Mouse (Mus musculus): Measurements from ENCODE around the gene Plekha6.

The Plekha6 gene

DNA sequence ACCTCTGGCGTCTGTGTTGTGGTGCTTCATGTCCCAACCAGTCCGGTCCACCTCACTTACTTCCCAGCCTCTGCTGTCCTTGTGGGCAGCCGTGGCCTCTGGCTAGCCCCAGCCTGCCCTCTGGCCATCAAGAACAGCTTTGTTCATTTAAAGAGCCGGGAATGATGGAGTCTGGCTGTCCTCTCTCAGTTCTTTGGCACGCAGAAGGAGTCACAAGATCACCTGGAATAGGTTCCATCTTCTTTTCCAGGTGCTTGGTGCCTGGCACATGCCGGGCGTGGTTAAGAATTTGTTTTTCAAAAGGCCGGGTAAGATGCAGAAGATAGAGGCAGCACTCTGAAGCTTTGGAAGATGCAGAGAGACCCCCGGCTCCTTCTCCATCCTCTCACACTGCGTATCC, 51.7 kb downstream of the Plekha6 start:
- DNase-seq: no peak

DNA sequence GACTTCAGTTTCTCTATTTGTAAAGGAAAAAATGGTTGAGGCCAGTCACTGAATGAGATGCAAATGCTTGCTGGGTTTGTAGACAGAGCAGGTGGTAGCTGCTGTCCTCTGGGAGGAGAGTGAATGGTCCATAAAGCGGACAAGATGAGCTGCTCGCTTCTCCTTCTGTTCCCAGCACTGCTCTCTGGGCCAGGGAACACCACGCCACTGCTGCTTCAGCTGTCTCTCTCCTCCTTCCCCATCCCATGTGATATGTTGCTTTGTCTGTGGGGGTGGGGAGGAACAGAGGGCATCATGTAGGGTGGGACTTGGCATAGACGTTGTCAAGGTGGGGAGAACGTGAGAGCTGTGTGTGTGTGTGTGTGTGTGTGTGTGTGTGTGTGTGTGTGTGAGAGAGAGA, 53.0 kb downstream of the Plekha6 start:
- no peak for DNase-seq

DNA sequence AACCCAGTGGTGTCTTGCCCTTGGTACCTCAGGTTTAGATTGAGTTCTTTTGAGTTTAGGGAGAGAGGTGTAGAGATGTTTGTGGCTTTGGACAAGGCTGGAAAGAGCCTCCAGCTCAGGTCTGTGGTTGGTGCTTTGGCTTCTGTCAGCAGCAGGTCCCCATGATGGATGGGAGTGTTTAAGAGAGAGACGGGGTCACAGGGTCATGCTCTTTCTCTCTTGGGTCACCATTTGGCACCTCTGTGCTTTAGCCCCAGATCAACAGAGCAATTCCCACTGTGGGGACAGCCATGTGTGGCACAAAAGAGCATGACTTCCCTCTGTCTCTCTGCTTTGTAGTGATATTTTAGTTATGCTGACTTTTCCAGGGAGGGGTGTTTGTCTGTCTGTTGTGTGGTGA, 55.1 kb downstream of the Plekha6 start:
- DNase-seq: no peak

DNA sequence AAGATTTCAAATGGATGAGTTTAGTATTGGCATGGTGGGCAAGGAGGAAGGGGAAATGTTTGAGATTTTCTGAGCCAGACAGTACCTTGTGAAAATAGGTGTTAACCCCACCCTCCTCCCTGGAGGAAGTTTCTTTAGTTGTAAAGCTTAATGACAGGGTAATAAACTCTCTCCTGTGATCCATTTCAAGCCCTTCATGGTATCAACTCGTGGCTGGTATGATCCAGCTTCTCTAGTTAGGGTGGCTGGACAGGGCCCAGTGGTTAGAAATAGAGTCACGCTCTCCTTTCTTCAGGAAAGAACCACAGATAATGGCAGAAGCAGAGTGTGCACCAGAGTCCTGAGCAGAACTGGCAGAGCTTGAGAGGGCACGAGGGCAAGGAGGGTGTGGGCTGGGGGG, 57.4 kb downstream of the Plekha6 start:
- no peak for DNase-seq

DNA sequence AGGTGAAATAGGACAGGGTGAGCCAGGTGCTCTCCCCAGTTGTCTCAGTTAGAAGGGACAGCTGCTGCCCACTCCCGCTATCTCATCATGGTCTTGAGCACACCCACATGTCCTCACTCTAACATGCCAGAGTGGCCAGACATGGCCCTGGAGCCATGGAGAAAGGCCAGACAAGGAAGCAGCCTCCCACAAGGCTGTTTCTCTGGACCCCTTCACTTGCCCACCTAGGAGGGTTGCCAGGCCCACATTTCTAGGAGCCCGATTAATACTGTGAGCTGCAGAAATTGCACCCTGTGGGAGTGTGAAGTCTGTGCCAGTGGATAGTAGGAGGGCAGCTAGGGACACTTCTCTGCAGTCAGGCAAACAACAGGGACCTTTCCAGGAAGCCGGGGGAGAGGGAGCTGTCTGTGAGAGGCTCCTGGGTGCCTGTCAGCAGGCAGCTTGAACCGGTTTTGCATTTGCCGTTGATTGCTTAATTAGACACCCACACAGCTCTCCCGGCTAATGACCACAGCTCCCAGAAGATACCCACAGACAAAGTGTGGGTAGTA, 58.5 kb downstream of the Plekha6 start:
- peak; percentile 52 for DNase-seq

DNA sequence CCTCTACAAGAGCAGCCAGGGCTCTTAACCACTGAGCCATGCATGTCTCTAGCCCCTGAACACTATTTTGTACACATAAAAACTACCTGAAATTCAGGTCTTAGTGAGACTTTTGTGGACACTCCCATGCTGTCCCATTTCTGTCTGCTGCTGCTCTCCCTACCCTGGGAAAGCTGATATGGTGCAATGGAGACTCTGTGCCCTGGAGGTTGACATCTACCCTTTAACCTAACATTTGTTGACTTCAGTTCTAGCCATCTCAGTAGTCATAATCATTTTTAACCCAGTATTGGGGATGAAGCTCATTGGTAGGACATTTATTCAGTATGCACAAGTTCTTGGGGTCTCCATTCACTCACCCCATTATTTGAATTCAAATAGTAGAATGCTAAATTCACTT, 60.7 kb downstream of the Plekha6 start:
- no peak for DNase-seq

DNA sequence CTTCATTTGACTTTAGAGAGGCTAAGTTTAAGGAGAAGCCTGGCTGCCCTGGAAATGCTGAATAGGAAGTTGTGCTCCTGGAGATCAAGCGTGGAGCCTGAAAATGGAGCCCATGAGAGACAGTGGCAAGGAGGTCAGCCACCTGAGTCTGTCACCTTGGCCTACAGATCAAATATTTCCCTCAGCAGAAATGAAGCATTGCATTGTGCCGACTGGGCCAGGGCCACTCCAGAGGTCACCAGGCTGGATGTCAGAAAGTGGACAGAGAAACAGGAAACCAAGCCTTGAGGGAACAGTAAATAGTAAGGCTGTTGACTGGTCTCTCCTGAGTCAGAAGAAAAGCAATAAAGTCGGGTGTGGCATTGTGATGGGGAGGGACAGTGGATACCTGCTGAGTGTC, 61.1 kb downstream of the Plekha6 start:
- DNase-seq: no peak

DNA sequence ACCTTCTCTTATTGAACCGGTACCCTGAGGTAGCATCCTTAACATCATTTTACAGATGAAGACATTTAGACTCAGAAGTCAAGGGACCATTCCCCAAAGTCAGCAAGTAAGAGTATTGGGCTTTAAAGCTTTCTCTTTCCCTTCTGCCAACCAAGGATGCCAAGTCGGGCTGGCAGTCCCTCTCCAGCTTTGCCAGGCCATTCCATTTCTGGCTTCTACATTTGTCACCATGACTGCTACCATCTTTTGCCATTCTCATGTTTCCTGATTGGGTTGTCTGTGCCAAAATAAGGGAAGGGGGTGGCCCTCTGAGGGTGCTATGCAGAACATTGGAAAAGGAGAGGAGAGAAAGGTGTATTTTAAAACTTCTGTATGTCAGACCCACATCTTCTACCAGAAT, 61.6 kb downstream of the Plekha6 start:
- no peak for DNase-seq

DNA sequence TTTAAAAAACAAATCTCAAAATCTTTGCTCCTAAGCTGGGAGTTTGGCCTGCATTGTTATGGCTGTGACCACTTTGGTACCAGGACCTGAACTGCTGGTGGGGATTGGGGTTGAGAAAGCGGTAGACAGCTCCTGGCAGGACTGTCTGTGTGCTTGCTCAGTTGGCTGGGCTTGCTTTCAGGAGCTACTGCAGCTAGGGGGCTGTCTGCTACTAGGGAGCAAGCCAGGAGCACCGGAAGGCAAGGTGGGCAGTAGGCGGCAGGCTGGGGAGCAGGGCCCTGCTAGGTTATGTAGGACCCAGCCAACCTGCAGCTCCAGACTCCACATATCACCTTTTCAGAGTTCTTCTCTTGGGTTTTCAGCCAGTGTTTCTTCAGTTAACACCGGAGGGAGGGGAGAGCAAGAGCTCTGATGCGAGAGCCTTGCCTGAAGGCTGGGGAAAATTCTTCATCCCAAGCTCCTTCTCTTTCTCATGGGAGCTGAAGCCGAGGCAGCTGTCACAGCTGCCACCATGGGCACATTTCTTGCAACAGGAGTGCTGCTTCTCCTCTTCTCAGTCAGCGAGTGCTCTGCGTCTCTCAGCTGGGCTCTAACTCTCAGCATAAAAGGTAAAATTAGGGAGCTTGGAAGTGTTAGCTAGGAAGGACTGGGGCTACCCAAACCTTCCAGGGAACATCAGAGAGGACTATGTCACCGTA, 62.1 kb downstream of the Plekha6 start:
- peak; percentile 80 for DNase-seq

DNA sequence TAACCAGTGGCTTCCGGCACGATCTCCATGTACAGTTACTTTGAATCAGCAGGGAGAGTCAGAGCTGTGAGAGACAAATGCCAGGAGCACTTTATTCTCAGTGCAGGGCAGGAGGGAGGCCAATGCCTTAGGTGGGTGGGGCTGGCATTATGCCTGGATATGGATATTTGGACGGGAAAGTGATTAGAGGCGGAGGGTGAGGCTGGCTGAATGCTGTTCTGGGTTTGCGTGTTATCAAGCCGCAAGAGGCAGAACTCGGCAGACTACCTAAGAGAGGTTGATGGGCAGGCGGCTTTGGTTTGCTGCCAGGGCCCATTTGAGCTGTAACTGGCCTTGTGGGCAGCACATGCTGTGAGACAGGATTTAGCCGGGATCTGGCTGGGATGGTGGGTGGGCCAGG, 62.9 kb downstream of the Plekha6 start:
- peak; percentile 60 for DNase-seq

DNA sequence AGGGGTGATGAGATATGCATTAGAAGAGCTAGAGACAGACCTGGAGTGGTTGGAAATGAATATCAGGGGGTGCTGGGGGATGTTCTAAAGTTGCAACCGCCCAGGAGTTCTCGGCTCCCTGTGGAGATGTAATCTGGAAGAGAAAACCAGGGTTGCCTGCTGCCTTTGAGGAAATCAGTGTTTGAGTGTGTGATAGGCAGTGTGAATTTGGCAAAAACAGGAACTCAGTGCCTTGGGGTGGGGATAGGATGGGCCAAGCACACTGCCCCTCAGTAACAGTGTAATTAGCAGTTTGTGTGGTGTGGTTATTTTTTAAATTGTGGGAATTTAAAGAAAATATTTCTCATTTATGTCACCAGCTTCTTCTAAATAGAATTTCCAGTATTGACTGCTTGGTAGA, 63.4 kb downstream of the Plekha6 start:
- DNase-seq: no peak

DNA sequence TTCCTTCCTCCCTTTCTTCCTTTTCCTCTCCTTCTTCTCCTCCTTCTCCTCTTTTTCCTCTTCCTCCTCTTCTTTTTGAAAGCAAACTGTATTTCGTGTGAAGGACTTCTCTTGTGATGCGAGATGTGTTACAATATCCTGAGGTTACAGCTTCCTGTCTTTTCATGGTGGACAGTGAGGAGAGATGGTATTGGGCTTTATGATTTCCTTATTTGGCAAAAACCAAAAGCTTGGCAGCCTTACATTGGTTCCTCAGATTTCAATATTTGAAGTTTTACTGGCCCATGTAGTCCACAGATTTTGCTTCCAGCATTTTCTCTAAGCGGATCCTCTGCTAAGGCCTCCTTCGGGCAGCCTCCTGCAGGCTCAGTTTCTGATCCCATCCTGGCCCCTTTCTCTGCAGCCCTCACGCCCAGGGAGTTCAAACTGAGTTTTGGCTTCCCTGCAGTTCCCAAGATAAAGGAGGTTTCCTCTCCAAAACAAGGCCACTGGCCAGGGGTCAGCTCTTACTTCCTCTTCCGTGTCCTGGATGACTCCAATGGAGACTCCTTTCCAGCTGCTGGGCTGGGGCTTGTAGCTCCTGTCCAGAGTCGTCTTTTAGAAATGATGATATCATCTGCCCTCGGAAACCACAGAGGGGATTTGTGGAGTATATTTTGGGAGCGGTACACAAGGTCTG, 64.9 kb downstream of the Plekha6 start:
- DNase-seq: peak; percentile 55

DNA sequence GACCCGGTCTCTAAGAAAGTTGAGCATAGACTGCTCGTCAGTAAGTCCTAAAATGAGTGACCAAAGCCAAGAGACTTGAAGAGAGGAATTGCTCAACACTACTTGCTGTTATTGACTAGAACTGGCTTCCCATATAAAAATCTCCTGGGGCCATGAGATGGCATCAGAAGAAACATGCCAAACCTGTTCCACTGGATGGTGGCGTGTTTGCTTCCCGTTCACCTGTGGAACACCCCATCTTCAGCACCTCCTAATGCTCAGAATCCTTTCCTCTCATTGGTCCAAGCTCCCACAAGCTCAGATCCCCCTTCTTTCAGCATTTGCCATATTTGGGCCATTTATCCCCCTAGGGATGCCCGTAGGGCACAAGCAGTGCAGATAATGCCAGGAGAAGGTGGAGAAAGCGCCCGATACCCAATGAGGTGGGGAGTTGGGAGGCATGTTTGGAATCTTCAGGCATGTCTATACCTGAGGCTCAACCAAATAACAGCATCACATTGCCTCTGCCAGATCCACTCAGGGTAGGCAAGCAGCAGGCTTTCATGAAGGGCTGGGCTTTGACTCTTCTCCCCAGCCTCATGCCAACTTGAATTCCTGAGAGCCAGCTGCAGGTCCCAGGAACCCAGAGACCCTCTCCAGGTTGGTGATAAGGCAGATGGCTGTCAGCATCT, 67.6 kb downstream of the Plekha6 start:
- no peak for DNase-seq

DNA sequence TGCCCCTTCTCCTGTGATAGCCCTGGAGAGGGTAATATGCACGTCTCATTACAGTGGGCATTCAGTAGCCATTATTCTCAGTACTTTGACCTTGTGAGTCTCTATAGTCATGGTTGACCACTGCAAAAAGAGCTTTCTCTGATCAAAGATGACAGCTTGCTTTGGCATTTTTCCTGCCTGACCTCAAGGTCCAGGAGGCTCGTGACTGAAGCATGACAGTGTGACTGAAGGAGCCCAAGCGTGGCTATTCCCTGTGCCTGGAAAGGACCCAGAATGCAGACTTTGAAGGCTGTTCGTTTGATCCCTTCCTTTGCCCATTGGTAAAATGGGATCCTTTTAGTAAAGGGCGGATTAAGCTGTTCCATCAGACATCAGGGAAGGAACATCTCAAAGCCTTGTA, 71.9 kb downstream of the Plekha6 start:
- DNase-seq: peak; percentile 82

DNA sequence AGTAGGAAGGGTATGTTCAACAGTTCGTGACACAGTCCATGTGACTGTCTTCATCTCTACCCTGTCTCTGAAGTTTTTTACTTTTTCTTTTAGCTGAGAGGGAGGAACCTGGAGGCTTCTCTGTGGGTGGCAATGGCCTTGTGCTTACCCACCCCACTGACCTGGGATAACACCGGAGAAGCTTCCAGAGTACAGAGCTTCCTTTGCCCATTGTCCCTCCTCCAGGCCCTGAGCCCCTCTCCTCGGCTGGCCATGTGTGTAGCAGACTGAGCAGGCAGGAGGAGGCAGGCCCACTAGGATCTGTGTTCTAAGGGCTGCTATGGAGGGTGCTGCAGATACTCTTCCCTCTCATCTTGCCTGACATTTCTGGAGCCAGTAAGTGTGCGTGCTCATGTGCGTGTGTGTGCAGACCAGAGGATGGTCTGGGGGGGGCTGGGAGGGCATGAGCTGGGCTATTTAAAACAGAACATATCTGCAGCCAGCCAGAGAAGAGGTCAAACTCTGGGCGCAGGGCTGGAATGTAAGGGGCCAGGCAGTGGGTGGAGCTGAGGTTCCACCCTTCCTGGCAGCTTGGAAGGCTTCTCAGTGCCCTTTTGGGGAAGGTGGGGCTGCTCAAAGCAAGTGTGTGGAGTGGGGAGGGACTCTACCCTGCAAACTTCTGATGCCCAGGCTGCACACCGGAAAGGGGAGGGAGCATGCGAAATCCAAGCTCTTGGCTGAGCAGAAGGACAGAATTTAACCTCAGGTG, 72.9 kb downstream of the Plekha6 start:
- peak; percentile 85 for DNase-seq

DNA sequence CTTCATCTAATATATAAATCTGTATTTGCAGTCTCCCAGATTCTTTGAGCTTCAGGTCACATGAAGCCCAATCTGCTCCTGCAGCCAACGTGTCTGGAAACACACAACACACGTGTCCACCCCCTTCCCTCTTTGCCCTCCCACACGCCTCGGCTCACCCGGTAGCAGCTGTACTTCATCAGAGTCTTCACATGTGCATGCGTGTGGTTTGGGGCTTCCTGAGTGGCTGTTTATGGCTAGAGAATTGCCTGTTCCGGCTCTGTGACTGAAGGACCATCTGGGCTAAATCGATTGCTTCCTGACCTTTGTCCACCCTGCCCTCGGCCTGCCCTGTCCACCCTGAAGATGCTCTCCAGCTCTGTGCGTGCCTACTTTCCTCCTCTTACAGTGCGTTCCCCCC, 73.7 kb downstream of the Plekha6 start:
- peak; percentile 68 for DNase-seq

DNA sequence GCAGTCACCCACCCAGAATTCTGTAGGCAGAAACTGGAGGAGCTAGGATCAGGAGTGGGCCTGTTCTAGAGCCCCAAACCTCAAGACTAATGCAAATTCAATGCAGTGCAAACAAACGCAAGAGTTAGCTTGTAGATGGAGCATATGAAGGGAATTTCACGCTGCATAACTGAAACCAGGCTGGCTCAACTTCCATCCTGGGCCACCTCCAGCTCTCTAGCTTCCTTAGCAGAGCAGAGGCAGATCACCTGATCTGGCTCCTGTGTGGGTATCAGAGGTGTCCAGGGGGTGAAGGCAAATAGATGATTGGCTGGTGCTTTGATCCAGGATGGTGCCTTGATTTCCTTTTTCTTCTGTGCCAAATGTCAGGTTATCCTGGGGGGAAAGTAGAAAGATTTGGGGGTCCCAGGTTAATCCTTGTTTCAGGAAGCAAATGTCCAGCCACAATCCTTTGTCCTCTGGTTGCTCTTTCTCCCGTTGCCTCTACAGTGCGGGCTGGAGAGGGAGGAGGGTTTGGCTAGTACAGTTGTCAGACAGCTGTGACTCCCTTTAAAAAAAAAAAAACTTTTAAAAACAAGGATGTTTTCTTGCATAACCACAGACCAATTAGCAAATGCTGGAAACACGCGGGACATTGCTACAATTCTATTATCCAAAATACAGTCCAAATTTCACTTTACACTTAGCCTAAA, 75.3 kb downstream of the Plekha6 start:
- DNase-seq: peak; percentile 42

DNA sequence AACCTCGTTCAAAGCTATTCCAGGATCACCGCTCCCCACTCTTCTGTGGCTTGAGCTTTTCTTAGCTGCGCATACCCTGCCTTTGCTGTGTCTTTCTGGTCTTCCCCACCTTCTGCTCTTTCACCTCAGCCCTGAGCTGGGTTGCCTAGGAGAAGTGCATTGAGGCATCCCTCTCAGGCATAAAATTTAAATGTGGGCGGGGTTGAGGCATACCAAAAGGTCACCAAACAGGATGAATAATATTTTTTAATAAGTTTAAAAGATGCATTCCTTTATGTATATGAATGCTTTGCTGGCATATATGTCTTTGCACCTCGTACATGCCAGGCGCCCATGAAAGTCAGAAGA, 75.8 kb downstream of the Plekha6 start:
- no peak for DNase-seq

DNA sequence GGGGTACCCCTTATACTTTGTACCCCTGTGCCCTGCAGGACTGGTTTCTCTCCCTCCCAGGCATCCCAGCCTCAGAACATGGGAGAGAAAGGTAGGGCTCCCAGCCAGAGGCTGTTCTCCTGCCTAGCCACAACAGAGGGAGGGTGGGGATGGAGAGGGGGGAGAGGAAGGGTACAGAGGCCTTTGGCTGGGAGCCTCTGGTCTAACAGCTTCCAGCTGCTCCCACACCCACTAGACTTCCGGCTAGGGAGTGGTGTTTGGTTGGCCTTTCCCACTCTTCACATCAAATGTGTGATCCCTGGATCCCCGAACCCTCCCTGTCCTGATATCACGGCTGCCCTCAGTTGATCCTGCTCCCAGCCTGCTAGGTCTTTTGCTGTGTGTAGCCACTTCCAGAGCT, 76.9 kb downstream of the Plekha6 start:
- peak; percentile 79 for DNase-seq

DNA sequence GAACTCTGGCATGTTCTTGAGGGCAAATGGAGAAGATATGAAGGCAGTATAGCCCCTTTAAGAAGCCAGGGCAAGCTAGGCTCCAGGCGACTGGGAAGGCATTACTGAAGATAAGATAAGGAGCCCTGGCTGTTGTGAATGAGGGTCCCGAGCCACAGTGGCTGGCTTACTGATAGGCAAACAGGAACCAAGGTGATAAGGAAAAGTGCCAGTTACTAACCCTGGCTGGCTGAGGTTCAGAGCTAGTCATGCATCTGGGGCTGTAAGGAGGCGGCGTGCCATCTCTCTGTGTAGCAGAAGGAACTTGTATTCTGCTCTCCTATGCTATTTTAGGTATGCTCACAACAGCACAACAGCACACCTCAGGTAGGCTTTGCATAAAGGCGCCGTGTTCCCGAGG, 80.7 kb downstream of the Plekha6 start:
- no peak for DNase-seq

DNA sequence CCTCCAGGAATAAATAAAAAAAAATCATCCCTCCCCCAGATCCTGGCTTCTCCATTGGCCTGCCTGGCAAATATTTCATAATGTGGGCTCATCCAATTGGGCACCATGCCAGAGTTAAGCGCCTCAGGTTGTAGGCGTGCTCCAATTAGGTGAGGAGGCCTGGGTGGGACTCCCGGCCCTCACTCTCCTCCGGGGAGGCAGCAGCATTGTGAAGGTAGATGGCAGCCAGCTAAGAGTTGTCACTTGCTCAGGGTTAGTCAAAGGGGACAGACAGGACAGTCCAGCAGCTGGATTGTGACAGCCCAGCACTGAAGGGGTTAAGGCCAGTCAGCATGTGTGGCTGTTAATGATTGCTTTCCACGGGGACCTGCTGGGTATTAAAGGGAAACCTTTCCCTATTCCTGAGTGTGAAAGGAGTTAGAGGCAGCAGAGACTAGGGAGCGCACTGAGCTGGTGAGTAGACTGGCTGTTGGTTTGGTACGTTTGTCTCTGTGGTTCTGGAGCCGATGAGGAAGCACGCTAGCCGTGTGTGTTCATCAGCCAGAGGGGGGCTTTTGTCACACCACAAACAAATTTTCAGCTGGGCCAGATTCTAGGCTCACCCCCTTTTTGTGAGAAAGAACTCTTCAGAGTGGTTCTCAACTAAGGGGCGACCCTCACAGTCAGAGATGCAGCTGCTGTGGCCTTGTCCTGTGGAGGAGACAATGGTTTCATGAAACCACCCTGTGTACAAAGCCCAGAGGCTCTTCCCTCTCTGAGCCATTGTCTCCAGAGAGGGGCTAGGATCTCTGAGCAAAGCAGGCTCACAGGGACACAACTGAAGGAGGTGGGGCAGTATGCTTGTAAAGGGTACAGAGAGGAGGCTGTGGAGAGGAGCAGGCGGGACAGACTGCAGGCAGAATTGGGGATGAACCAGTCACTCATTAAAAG, 81.9 kb downstream of the Plekha6 start:
- peak; percentile 86 for DNase-seq

DNA sequence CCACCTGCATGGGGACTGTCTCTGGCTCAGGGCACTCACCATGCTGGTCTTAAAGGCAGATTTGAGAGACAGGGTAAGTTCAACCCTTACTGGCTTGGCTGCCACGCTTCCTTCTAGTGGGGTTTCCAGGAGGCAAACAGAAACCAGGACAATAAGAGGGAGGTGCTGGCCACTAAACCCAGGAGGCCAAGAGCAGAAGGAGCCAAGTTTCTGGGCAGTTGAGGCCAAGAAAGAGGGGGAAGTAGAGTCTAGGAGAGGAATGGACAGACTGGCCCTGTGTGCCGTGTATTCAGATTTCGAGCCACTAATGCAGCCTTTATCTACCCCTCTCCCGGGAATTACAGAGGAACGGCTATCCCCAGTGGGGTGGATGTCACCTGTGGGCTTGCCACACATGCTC, 83.2 kb downstream of the Plekha6 start:
- no peak for DNase-seq

Data from kidney, postnatal 14 days (tissue).